ENCODE assay signal across 10 mouse cellular contexts in the genomic region with DNA sequence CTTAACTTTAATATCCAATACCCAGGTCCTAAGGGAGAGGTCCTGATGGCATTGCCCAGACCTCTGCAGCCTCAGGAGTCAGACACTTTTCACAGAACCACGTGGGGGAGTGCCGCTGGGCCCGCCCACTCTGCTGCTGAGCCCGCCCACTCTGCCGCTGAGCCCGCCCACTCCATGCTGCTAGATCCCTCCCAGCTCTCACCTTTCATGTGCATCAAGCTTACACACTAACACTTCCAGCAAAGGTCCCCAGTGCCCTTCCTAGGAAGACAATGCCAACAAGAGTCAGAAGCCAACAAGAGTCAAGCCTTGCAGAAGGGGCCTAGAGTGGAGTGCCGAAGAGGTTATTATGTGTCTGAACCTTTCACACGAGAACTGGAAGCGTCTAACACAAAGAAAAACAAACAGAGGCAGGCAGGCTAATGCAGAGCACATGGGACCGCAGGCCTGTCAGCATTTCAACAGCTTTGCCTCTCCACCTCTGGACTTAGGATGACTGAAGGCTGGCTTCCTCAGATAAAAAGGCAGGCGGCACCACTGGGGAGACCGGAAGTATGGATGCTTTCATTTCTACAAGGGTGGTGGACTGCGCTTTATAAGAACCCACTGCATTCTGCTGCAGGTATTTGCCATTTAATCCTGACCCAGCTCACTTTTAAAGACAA. TPM values are rescaled to one million over a fixed set of nuclear protein-coding genes. Genes with fewer than 3 reads are reported as not detected.
A peak's percentile ranks its signal among the peaks of the same experiment; 100 is the strongest.
DNase-seq lines count a peak whose midpoint lies in the region; ATAC-seq lines count a peak whose summit lies in the region.
"Had no signal": no experiment of that assay in that cellular context is flagged by ENCODE, and none has a peak within 500 bp of the region (broad histone marks: within the 10 kb centered on the region; RNA-seq: fewer than 3 reads in every experiment).

No protein-coding gene starts in this region.

- peak; percentile 40; the same call in 1 of the 2 replicates for ATAC-seq in heart, embryonic 14.5 days (ENCODE audit: insufficient number of reproducible peaks, insufficient read depth, low FRiP score, low read depth)

- 24% methylated on average over 13 of the region's 13 CpGs for WGBS in heart, embryonic 14.5 days
- 24% methylated on average over 13 of the region's 13 CpGs for WGBS in embryonic facial prominence, embryonic 10.5 days

- no peak overlapping the region for H3K4me3 ChIP-seq in heart, embryonic 14.5 days (ENCODE audit: control insufficient read depth in 1 of 2, insufficient read depth in 1 of 2, low read depth in 1 of 2, low read length in 2 of 2)
- peak overlapping the region; percentile 34 for H3K4me3 ChIP-seq in embryonic facial prominence, embryonic 10.5 days

- H3K4me1 ChIP-seq in heart, embryonic 14.5 days (ENCODE audit: control insufficient read depth in 2 of 2, insufficient read depth in 2 of 2, low read length in 2 of 2): peaks cover 43 to 49% of the 10 kb centered on the region in 2 experiments
- H3K4me1 ChIP-seq in embryonic facial prominence, embryonic 10.5 days: peaks cover 46% of the 10 kb centered on the region

- H3K27ac ChIP-seq in heart, embryonic 14.5 days (replicated peaks in 1 of 2; ENCODE audit: control insufficient read depth in 1 of 2, insufficient read depth in 1 of 2, low read depth in 2 of 2, low read length in 2 of 2): peak overlapping the region; percentile 36 to 59; a peak in 3 of 4 replicates
- H3K27ac ChIP-seq in embryonic facial prominence, embryonic 10.5 days (replicated peaks): peak overlapping the region; percentile 71

- H3K9me3 ChIP-seq in heart, embryonic 14.5 days (ENCODE audit: control insufficient read depth, low read length): no peaks in the 10 kb centered on the region
- H3K9me3 ChIP-seq in embryonic facial prominence, embryonic 10.5 days: no peaks in the 10 kb centered on the region

- H3K4me2 ChIP-seq in heart, embryonic 14.5 days (ENCODE audit: low read length): peak overlapping the region; percentile 32

- no peak overlapping the region for H3K9ac ChIP-seq in heart, embryonic 14.5 days (ENCODE audit: low read length)

- no peaks in the 10 kb centered on the region for H3K36me3 ChIP-seq in heart, embryonic 14.5 days (ENCODE audit: control insufficient read depth, insufficient read depth, low read length)
- no peaks in the 10 kb centered on the region for H3K36me3 ChIP-seq in embryonic facial prominence, embryonic 10.5 days (replicated peaks)
- H3K36me3 ChIP-seq: G1E had no signal

- H3K27me3 ChIP-seq in heart, embryonic 14.5 days (ENCODE audit: control insufficient read depth, insufficient read depth, low read length): no peaks in the 10 kb centered on the region
- no peaks in the 10 kb centered on the region for H3K27me3 ChIP-seq in embryonic facial prominence, embryonic 10.5 days (replicated peaks; ENCODE audit: low read depth, poor library complexity, severe bottlenecking)

- DNase-seq in heart, adult 9 months (ENCODE audit: low spot score in 2 of 2): no peak
- DNase-seq in embryonic facial prominence, embryonic 10.5 days (ENCODE audit: low spot score): peak; percentile 86
- peak; percentile 73 to 81 for DNase-seq in kidney, postnatal 36 days
- DNase-seq in lung, postnatal 36 days: peak; percentile 71
- no peak for DNase-seq in ovary, adult 18-20 months (ENCODE audit: low spot score)
- DNase-seq in thymus, postnatal 25 days: no peak
- no peak for DNase-seq in urinary bladder, adult 2 months (ENCODE audit: low spot score)
- DNase-seq: cerebellum, adult 9-11 months had no signal

RNA-seq across cellular contexts. Expression of a gene that starts 13.8 kb away (rescaled TPM):
- 15.2 and 16.1 TPM in 2 replicates for polyA plus RNA-seq in heart, embryonic 14.5 days (2014; fragmentation: Nextera tagmentation; extraction: Ambion mirVana)
- polyA plus RNA-seq in embryonic facial prominence, embryonic 10.5 days (2016; fragmentation: Nextera tagmentation; extraction: Ambion mirVana): 11.9 and 13.4 TPM in 2 replicates
- 26.3 and 36.2 TPM in 2 replicates for polyA plus RNA-seq in urinary bladder, adult 2 months (2012; rRNA removed)
- polyA plus RNA-seq: G1E had no signal

Comparison
In these comparisons a context has a peak if more than half of its experiments do, and no peak if none do; other contexts are left out.
1. DNase-seq: peak in embryonic facial prominence, embryonic 10.5 days (single experiment), kidney, postnatal 36 days (2 of 2) and lung, postnatal 36 days (single experiment); none in heart, adult 9 months (0 of 2), ovary, adult 18-20 months (single experiment), thymus, postnatal 25 days (single experiment) and urinary bladder, adult 2 months (single experiment).